Mouse (Mus musculus): ENCODE measurements around the gene Cpne2. TPM values are rescaled to one million over a fixed set of nuclear protein-coding genes. Genes with fewer than 3 reads are reported as not detected.

The Cpne2 gene
- polyA plus RNA-seq, 1 experiment = 28.1 TPM

- H3K36me3 ChIP-seq (ENCODE audit: control insufficient read depth, insufficient read depth, low read length) = peaks cover 58% of the 10 kb centered on the region
- DNase-seq = no peak
- H3K4me3 ChIP-seq (ENCODE audit: control insufficient read depth, insufficient read depth, low read length) = no peak overlapping the region
- H3K4me1 ChIP-seq (replicated peaks; ENCODE audit: control insufficient read depth, insufficient read depth, low read length) = no peaks in the 10 kb centered on the region
- TF ChIP-seq CTCF (IDR thresholded peaks at IDR 0.05; ENCODE audit: borderline replicate concordance, control insufficient read depth, extremely low read depth, insufficient read depth, low read length, poor library complexity) (no peak), POLR2A (IDR thresholded peaks at IDR 0.05; ENCODE audit: control insufficient read depth, extremely low read depth, insufficient read depth, low read length, poor library complexity) (no peak)
- no peaks in the 10 kb centered on the region for H3K27me3 ChIP-seq (ENCODE audit: control insufficient read depth, insufficient read depth, low read length)
- 48% methylated on average over 7 of the region's 7 CpGs for WGBS
- no peak overlapping the region for H3K27ac ChIP-seq (ENCODE audit: control insufficient read depth, insufficient read depth, low read length)
Measured at GRCm38 (mm10) chr8:94581820-94582483, 49.2 kb downstream of the Cpne2 start.

GRCm38 (mm10) chr8:94582569-94582968 is 49.8 kb downstream of the Cpne2 start:
- Histone ChIP-seq H3K4me3 (ENCODE audit: control insufficient read depth, insufficient read depth, low read length) (no peak overlapping the region), H3K4me1 (replicated peaks; ENCODE audit: control insufficient read depth, insufficient read depth, low read length) (no peaks in the 10 kb centered on the region), H3K27me3 (ENCODE audit: control insufficient read depth, insufficient read depth, low read length) (no peaks in the 10 kb centered on the region), H3K27ac (ENCODE audit: control insufficient read depth, insufficient read depth, low read length) (no peak overlapping the region), H3K36me3 (ENCODE audit: control insufficient read depth, insufficient read depth, low read length) (peaks cover 58% of the 10 kb centered on the region)
- 92% methylated on average over 6 of the region's 6 CpGs for WGBS
- TF ChIP-seq POLR2A (IDR thresholded peaks at IDR 0.05; ENCODE audit: control insufficient read depth, extremely low read depth, insufficient read depth, low read length, poor library complexity) (no peak), CTCF (IDR thresholded peaks at IDR 0.05; ENCODE audit: borderline replicate concordance, control insufficient read depth, extremely low read depth, insufficient read depth, low read length, poor library complexity) (no peak)
- no peak for DNase-seq

GRCm38 (mm10) chr8:94584238-94584817 is 51.5 kb downstream of the Cpne2 start:
- TF ChIP-seq POLR2A (IDR thresholded peaks at IDR 0.05; ENCODE audit: control insufficient read depth, extremely low read depth, insufficient read depth, low read length, poor library complexity) = no peak
- TF ChIP-seq CTCF (IDR thresholded peaks at IDR 0.05; ENCODE audit: borderline replicate concordance, control insufficient read depth, extremely low read depth, insufficient read depth, low read length, poor library complexity) = no peak
- 29% methylated on average over 4 of the region's 4 CpGs for WGBS
- Histone ChIP-seq H3K4me1 (replicated peaks; ENCODE audit: control insufficient read depth, insufficient read depth, low read length) (no peaks in the 10 kb centered on the region), H3K27ac (ENCODE audit: control insufficient read depth, insufficient read depth, low read length) (no peak overlapping the region), H3K4me3 (ENCODE audit: control insufficient read depth, insufficient read depth, low read length) (no peak overlapping the region), H3K36me3 (ENCODE audit: control insufficient read depth, insufficient read depth, low read length) (peaks cover 52% of the 10 kb centered on the region), H3K27me3 (ENCODE audit: control insufficient read depth, insufficient read depth, low read length) (no peaks in the 10 kb centered on the region)
- DNase-seq = peak; percentile 38

GRCm38 (mm10) chr8:94591691-94592090 is 58.9 kb downstream of the Cpne2 start:
- no peaks in the 10 kb centered on the region for H3K4me1 ChIP-seq (replicated peaks; ENCODE audit: control insufficient read depth, insufficient read depth, low read length)
- no peak for TF ChIP-seq POLR2A (IDR thresholded peaks at IDR 0.05; ENCODE audit: control insufficient read depth, extremely low read depth, insufficient read depth, low read length, poor library complexity)
- TF ChIP-seq CTCF (IDR thresholded peaks at IDR 0.05; ENCODE audit: borderline replicate concordance, control insufficient read depth, extremely low read depth, insufficient read depth, low read length, poor library complexity) = no peak
- 98% methylated on average over 4 of the region's 4 CpGs for WGBS
- no peak overlapping the region for H3K4me3 ChIP-seq (ENCODE audit: control insufficient read depth, insufficient read depth, low read length)
- H3K36me3 ChIP-seq (ENCODE audit: control insufficient read depth, insufficient read depth, low read length) = peaks cover 21% of the 10 kb centered on the region
- DNase-seq = no peak
- no peak overlapping the region for H3K27ac ChIP-seq (ENCODE audit: control insufficient read depth, insufficient read depth, low read length)
- no peaks in the 10 kb centered on the region for H3K27me3 ChIP-seq (ENCODE audit: control insufficient read depth, insufficient read depth, low read length)

GRCm38 (mm10) chr8:94594211-94594610 is 61.4 kb downstream of the Cpne2 start:
- no peaks in the 10 kb centered on the region for H3K27me3 ChIP-seq (ENCODE audit: control insufficient read depth, insufficient read depth, low read length)
- H3K36me3 ChIP-seq (ENCODE audit: control insufficient read depth, insufficient read depth, low read length) = no peaks in the 10 kb centered on the region
- 82% methylated on average over 1 of the region's 1 CpGs for WGBS
- H3K4me3 ChIP-seq (ENCODE audit: control insufficient read depth, insufficient read depth, low read length) = no peak overlapping the region
- DNase-seq = no peak
- no peaks in the 10 kb centered on the region for H3K4me1 ChIP-seq (replicated peaks; ENCODE audit: control insufficient read depth, insufficient read depth, low read length)
- TF ChIP-seq POLR2A (IDR thresholded peaks at IDR 0.05; ENCODE audit: control insufficient read depth, extremely low read depth, insufficient read depth, low read length, poor library complexity) (no peak), CTCF (IDR thresholded peaks at IDR 0.05; ENCODE audit: borderline replicate concordance, control insufficient read depth, extremely low read depth, insufficient read depth, low read length, poor library complexity) (no peak)
- no peak overlapping the region for H3K27ac ChIP-seq (ENCODE audit: control insufficient read depth, insufficient read depth, low read length)

- H3K36me3 ChIP-seq (ENCODE audit: control insufficient read depth, insufficient read depth, low read length) = no peaks in the 10 kb centered on the region
- no peak overlapping the region for H3K27ac ChIP-seq (ENCODE audit: control insufficient read depth, insufficient read depth, low read length)
- 16% methylated on average over 5 of the region's 5 CpGs for WGBS
- DNase-seq = no peak
- TF ChIP-seq CTCF (IDR thresholded peaks at IDR 0.05; ENCODE audit: borderline replicate concordance, control insufficient read depth, extremely low read depth, insufficient read depth, low read length, poor library complexity) = no peak
- no peak for TF ChIP-seq POLR2A (IDR thresholded peaks at IDR 0.05; ENCODE audit: control insufficient read depth, extremely low read depth, insufficient read depth, low read length, poor library complexity)
- H3K4me1 ChIP-seq (replicated peaks; ENCODE audit: control insufficient read depth, insufficient read depth, low read length) = peaks cover 9% of the 10 kb centered on the region; the same call in 1 of the 2 replicates
- no peaks in the 10 kb centered on the region for H3K27me3 ChIP-seq (ENCODE audit: control insufficient read depth, insufficient read depth, low read length)
- H3K4me3 ChIP-seq (ENCODE audit: control insufficient read depth, insufficient read depth, low read length) = peak overlapping the region; percentile 70
Measured at GRCm38 (mm10) chr8:94600478-94600877, 67.7 kb downstream of the Cpne2 start.

Data from thymus, adult 2 months (tissue).